Mouse (Mus musculus): ENCODE measurements around the gene P3h1.

P3h1 gene

DNA sequence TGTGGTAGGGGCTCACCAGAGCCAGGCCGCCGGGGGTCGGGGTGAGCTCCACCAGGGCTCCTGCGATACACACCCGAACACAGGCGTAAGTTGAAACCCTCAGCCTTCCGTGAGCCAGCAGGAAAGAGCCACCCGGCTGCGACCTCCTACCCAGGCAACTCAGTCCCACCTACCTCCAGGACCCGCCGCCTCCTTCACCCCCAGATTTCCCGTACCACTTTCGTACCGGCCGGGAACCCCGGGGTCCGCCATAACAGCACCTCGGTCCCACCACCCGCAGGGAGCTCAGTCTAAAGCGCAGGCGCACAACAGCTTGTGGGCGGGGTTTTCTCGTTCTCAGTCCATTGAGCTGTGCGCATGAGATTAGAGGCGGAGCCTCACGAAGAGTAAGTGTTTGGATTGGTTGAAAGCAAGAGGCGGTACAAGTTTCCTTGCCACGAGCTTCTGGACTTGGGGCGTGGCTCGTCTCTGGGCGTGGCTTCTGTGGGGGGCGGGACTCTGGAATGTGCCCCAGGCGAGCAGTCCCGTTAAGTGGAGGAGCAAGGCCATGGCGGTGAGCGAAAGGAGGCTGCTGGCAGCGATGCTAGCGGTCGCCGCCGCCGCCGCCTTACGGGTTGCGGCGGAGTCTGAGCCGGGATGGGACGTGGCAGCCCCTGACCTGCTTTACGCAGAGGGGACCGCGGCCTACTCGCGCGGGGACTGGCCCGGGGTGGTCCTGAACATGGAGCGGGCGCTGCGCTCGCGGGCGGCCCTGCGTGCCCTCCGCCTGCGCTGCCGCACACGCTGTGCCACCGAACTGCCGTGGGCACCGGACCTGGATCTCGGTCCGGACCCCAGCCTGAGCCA lies at the start of gene P3h1, which contains the start of gene AU022252:
TSS of gene P3h1 (plus strand) at position 506 of the 846 bp plus-strand sequence.
TSS of gene AU022252 (minus strand) at position 303 of the 846 bp plus-strand sequence.
- peak; percentile 100 for DNase-seq (ENCODE audit: low spot score in 2 of 2)

DNA sequence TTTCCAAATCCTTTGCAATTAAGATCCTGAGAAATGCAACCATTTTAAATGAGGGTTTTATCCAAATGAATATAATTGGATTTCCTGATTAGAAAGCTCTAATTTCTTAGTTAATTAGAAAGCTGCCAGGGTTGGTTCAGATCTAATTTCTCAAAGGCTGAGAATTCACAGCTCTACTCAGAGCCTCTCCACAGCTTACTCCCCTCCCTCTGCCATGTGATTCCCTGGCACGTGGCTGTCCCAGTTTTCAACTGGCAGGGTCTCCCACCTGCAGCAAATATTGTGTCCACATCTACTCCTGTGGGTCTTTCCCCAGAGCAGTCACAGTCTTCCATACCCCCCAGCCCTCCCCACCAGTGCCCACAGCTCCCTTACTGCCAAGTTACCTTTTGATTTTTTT lies 49.2 kb upstream of the P3h1 start:
- no peak for DNase-seq (ENCODE audit: low spot score in 2 of 2)

DNA sequence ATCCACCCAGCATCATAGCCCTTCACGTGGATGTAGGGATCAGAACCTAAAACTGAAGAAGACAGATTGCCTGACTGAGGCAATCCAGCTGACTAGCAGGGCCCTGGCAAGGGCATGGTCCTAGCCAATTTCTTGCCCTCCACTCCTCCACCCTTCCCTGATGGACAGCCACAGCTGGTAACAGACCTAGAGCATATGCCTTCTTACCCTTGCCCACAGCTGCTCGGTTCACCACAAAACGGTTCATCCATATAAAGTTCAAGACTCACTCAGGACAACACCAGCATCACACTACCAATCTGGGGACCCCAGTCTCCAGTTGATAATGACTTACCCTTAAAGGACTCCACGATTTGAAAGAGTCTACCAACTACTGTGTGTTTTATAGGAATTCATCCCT lies 46.9 kb upstream of the P3h1 start:
- DNase-seq (ENCODE audit: low spot score in 2 of 2): no peak

DNA sequence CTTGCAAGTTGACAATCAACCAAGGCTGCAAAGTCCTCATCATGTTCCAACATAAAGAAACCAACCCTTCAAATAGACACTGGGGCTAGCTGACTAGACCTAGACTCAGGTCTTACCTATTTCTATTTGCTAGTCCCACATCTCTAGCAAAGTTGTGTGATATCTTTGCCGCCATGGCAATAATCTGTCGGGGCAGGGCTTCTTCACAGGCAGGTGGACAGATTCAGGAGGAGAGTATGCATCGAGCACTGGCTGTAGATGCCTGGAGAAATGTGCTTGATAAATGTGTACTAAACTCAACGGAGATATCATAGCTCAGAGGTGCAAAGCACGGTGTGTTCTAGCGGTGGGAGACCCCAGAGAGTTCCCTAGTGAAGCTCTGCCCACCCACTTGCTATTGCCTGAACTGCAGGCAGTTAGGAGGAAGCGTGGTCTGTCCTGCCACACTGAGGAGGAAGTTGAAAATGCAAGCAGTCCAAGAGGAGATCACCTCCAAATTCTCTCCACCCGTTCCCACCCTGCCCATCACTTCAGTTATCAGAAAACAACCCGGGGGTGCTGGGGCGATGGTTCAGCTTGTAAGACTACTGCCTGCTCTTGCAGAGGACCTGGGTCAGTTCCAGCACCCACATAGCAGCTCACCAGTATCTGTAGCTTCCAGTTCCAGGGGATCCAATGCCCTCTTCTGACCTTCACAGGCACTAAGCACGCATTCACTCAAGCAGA lies 44.5 kb upstream of the P3h1 start:
- no peak for DNase-seq (ENCODE audit: low spot score in 2 of 2)

DNA sequence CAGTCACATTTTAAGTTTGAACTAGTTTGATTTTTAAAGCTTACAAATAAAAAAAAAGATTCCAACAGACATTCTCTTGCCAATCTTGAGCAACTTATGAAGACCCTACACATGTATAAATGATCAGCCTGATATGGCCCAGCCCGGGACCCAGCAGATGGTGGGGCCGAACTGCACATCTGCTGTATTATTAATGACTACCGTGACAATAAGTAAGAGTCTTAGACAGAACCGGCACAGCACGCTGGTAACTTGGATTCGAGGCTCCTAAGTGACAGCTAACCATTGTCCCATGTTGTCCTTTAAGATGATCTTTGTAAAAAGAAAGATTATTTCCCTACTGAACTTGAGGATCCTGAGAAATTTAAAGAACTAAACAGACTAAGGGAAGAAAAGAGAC lies 43.3 kb upstream of the P3h1 start:
- DNase-seq (ENCODE audit: low spot score in 2 of 2): no peak

DNA sequence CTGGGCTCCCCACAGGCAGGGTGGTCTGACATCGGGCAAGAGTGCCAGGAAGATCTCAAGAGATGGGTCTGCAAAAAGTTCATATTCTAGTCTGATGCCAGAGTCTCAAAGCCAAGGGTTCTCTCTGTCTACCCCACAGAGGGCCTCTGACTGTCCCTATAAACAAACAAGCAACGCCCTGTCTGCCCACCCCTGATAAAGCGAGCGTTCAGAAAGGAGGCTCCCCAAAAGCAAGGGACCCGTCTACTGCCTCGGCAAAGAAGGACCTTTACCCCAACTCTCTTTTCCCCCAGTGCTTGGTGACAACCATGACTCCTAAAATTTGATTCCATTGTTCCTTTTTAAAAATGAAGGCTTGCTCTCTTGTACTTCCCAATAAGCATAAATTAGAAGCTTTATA lies 42.9 kb upstream of the P3h1 start, which contains the start of gene Ermap:
TSS of gene Ermap (minus strand) at position 148 of the 400 bp plus-strand sequence.
- no peak for DNase-seq (ENCODE audit: low spot score in 2 of 2)

DNA sequence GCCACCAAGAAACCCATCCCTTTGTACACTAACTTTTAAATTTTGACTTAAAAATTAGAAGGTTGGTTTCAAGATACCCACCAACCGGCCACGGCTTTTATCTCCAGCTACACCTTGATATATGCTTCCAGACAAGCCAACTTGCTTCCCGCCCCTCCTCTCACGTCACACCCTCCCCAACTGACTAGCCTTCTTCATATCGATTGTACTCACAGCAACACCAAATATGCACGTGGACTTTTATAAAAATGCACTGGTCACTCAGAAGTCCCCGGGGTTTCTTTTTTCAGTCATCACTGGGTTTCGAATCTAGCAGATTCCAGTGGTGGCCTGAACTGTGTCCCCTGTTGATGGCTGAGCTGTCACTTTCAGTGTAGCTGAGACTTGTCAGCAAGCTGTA lies 42.1 kb upstream of the P3h1 start:
- DNase-seq (ENCODE audit: low spot score in 2 of 2): no peak

DNA sequence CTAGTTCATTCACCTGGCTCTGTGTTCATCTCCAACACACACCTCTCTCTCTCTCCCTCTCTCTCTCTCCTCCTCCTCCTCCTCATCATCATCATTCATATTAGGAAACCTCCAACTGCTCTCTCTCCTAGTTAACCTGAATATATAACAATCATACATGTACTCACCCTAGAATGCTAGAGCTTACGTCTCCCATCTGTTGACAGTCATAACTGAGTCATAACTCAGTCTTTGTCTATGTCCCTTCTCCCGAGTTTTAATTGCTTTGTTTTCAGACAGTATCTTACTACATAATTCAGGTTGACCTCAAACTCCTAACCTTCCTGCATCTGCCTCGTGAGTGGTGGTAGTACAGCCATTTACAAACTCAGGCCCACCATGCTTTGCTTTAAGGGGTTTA lies 41.4 kb upstream of the P3h1 start:
- DNase-seq (ENCODE audit: low spot score in 2 of 2): no peak

DNA sequence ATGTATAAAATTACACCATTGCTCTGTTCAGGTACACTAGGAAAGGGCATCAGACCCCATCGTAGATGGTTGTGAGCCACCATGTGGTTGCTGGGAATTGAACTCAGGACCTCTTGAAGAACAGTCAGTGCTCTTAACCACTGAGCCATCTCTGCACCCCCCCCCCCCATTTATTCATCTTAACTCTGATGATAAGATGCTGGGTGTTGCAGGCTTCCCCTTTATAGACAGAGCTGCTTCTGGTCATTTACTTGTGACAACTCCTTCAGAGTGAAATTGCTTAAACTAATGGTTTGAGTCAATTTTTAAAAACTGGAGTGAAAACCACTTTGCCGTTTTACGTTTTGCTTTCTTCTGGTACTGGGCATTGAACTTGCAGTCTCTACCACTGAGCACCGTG lies 40.0 kb upstream of the P3h1 start:
- DNase-seq (ENCODE audit: low spot score in 2 of 2): no peak

DNA sequence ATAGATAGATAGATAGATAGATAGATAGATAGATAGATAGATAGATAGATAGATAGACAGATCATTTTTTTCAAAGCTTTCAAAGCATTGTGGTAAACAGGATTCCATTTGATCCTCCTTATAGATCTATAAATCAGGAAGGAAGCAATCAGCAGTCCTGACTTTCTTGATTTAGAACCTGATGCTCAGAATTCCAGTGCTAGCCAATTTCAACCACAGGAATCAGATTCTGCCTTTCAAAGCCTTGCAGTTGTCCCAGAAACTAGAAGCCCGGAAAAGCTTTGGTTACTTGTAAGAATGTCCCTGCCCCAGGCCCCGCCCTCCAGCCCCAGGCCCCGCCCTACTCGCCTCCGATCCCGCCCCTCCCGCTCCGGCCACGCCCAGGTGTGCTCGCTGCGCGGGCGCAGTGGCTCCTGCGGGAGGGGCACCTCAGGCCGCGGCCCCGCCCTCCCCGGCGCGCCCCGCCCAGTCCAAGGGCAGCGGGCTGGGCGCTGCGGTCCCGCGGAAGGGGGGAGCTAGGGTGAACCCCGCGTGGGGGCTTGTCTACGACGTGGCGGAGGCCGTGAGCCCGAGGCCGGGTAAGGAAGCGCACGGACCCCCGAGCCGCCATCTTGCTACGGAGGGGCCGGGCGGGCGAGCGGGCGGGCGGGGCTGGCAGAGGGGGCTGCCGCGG lies 37.7 kb upstream of the P3h1 start, which contains the start of gene Svbp:
TSS of gene Svbp (plus strand) at position 398 of the 673 bp plus-strand sequence.
- DNase-seq (ENCODE audit: low spot score in 2 of 2): peak; percentile 79 to 82

DNA sequence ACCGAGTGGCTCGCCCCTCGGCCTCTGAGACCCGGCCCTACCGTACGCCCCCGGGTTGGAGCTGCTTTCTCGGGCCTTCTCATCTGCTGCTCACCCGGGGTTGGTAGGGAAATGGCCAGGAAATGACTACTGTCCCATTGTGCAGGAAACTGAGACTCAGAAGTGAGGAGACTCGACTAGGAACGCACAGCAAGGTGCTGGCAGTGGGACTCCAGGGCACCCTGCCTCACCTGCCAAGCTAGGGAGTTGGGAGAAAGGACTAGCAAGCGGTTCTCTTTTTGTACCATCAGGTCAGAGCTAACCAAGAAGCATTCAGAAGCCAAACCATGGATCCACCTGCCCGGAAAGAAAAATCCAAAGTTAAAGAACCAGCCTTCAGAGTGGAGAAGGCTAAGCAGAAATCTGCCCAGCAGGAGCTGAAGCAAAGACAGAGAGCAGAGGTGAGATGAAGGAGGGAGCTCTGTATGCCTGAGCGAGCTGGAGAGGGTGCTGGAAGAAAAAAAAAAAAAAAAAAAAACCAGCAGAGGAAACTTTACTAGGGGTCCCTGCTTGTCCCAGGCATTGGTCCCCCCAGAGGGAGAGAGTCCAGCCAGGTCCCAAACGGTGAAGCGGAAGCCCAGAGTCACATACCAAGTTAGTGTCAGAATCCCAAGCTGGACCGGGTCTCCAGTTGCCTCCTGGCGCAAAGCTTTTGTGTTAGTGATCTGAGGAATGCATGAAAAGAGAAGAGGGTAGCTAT lies 37.0 kb upstream of the P3h1 start:
- DNase-seq (ENCODE audit: low spot score in 2 of 2): no peak

DNA sequence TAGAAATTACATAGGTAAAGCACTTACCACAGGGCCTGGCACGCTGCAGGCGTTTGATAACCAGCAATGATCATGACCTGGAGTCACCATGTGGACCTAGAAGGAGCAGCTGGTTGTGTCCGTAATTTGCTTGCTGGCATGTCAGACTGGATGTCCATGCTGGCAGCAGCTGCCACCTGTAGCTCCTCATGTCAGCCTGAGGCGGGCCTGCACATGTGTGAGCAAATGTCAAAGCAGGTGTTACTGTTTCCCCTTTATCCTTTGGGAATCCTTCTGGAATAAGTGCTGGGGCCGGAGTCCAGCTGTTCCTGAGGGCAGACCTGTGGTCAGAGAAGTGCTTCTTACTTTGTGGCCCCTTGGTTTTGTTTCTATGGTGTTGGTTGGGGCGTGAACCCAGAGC lies 34.6 kb upstream of the P3h1 start:
- no peak for DNase-seq (ENCODE audit: low spot score in 2 of 2)

DNA sequence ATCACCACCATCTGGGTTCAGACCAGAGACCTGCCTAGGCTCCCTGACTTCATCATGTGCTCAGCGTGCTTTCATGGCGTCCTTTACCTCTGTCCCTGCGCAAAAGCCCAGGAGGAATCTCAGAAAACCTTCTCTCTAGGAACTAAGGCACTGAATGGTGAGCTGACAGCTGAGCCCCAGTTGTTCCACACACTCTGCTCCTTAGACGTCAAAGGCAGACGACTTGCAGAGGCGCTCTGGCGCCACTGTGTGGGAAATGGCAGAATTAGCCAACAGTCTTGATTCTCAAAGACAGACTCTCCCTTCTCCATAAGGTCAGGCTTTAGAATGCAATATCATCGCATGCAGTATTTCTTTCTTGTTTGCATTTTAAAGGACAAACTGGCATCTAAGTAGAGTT lies 28.0 kb upstream of the P3h1 start:
- DNase-seq (ENCODE audit: low spot score in 2 of 2): no peak

DNA sequence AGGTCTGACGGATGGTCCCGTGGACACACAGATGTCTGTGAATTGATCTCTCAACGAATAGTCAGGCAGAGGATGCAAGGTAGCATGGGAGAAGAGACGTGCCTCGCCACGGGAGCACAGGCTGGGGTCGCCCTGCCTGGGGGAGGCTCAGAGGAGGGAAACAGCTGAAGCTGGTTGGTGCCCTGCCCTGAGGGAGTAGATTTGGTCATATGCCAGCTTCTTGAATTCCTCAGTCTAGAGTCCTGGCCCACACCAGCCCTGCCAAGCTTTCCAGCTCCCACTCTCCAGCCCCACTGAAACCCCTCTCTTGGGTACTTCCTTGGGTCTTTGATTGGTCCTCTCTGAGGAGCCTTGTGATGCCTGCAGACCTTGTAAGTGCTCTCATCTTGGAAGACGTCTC lies 16.0 kb upstream of the P3h1 start:
- DNase-seq (ENCODE audit: low spot score in 2 of 2): no peak

DNA sequence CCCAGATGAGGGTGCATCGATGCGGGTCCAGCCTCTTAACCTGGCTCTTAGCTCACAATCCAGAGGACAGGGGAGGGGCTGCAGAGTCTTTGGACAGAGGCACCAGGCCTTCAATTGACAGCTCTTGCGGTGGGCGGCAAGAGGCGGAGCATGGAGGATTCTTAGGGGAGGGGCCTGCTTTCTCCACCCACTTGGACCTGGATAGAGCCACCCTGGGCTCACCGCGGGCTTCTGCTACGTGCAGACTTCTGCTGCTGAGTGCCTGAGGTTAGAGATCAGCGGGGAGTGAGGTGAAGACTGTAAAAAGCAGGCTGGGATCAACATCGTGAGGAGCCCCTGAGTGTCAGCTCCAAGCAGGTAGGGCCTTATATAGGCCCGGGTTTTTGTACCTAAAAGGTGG lies 14.5 kb upstream of the P3h1 start, which contains the start of gene Tmem269:
TSS of gene Tmem269 (minus strand) at position 49 of the 400 bp plus-strand sequence.
- no peak for DNase-seq (ENCODE audit: low spot score in 2 of 2)

DNA sequence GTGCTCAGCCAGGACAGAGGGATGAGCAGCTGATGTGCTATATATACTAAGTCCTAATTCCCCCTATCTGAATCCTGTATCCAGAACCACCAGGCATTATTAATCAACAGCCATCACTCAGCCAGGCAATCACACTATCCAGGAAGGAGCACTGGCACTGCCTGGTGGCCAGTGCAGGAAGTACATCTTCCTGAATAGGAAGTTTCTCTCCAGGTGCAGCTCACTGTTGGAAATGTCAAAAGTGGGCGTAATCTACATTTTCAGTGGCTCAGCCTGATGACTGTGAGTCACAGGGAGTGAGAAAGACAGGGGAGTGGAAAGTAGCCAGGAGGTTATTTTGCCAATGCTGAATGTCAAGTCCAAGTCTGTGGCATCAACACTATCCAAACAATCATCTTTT lies 9.0 kb upstream of the P3h1 start:
- DNase-seq (ENCODE audit: low spot score in 2 of 2): no peak

DNA sequence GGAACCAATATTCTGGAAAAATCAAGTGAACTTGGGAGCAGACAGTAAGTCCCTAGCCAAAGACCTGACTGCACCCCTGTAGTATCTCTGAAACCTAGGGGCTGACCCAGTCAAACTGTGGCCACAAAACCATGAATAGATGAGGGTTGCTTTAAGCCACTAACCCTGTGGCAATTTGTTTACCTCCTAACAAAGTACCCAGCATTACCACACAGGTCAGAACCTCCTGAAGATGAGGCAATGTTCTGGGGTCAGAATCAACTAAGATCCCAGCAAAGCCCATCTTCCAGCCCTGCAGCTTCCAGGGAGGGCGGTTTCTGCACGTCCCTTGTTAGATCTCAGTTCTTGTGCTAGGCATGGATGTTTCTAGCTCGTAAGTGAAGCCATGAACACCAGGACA lies 8.2 kb upstream of the P3h1 start:
- no peak for DNase-seq (ENCODE audit: low spot score in 2 of 2)

DNA sequence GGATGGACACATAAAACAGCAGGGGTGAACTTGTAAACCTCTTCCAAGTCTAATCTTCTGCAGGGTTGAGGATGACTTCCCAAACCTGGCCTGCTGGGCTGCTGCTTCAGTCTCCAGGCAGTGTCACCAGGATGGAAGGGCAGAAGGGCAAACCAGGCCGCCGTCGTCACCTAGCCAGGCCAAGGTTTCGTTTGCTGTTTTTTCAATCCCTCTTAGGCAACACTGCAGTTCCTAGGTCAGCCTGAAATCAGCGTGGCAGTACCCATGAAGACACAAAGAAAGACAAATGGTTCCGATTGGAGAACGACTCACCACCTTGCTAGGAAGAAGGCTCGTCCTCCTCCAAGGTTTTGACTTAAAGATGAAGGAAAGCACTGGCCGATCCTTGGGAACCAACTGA lies 7.0 kb upstream of the P3h1 start:
- DNase-seq (ENCODE audit: low spot score in 2 of 2): no peak

DNA sequence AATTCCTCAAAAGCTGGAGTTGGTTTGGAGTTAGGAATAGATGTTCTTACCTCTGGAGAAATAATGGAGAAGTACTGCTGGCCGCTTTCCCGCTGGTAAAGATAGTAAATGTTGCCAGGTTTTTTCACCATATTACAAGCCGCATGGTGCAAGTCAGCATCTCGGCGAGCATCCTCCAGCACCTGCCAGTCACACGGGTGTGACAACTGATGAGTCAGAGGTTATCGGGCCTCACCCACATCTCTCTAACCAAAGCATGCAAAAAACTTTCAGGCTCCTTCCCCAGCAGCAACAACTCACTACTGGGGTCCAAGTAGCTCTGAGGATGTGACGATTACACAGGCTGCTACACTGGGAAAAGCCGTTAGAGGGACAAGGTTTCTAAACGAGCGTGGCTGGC lies 6.0 kb upstream of the P3h1 start:
- DNase-seq (ENCODE audit: low spot score in 2 of 2): no peak

DNA sequence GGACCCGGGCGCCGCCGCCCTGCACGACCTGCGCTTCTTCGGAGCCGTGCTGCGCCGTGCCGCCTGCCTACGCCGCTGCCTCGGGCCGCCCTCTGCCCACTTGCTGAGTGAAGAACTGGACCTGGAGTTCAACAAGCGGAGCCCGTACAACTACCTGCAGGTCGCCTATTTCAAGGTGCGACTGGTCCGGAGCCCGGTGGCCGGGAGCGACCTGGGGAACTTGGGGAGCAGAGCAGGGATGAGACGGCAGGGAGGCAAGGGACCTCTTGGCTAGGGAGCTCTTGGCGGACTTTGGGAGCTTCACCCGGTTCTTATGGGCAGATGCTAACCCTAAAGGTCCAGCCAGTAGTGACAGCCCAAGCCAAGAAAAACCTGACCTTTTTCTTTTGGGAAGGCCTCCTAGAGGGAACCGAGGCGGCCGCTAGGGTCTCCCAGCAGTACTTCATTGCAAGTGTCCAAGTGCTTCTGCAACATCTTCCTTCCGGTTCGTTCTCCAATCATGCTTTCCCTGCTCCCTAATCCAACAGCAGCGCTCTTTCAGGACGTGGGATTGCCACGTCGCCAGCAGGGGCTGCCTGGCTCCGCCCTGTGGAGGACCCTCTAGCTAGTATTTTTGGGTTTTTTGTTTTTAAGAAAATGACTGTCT lies 664 bp downstream of the P3h1 start:
- DNase-seq (ENCODE audit: low spot score in 2 of 2): peak; percentile 45 to 55

DNA sequence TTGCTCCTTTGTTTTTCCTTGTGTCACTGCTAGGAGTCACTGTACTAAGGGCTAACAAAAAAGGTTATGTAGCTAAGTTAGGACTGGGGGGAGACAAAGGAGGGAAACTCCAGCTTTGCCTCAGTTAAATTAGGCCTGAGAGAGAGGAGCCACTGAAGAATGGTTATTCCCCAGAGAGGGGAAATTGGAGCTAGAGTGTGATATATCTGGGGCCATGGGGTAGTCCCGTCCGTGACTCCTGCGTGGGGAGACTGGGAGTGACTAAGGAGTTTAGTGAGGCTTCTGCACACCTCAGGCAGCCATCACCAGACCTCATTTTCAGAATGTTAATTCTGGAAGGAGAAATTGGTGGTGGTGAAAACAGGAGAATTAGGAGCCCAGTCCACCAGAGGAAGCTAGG lies 1.6 kb downstream of the P3h1 start:
- DNase-seq (ENCODE audit: low spot score in 2 of 2): no peak
